Mouse (Mus musculus) heart, postnatal 36 days (tissue): ENCODE measurements at regions not wholly inside any gene's neighbourhood (a gene's known extent, or its start where the extent isn't known, plus 50 kb on each side); places are given as distances from the start of the nearest gene placed in this dataset.
"Not testable (repeated sequence)": the region's sequence is repeated elsewhere in the genome, so short reads cannot be mapped to it uniquely, and the experiment has no call there.

Experiments used
- DNase-seq, 2 experiments: peaks; one replicate each; pipeline ENCODE4 v3.0.0; 2021 to 2022
- intact Hi-C: fragments of 180-260 bp; cut with DNase I; formaldehyde crosslinking; loops from one replicate; pipeline ENCODE4 v1.15.1; 2025

- no peak for DNase-seq
- intact Hi-C loops, result no loop called here
These were observed 201.6 kb upstream of the 4930452B06Rik start for GRCm38 (mm10) chr14:8867641-8868040.

GRCm38 (mm10) chr14:8851572-8851971, 185.5 kb upstream of the 4930452B06Rik start:
- no peak for DNase-seq
- intact Hi-C loops, result no loop called here

- intact Hi-C loops, result no loop called here
- no peak for DNase-seq
These were observed 184.2 kb upstream of the 4930452B06Rik start for GRCm38 (mm10) chr14:8850208-8850607.

- DNase-seq, result no peak
- intact Hi-C loops, result no loop called here
These were observed 167.5 kb upstream of the 4930452B06Rik start for GRCm38 (mm10) chr14:8833516-8833915.

- intact Hi-C loops, result not testable (repeated sequence)
- peak; percentile 8 to 31 for DNase-seq
These were observed 134.2 kb upstream of the 4930452B06Rik start for GRCm38 (mm10) chr14:8800217-8800616.

- no peak for DNase-seq
- intact Hi-C loops, result loop anchor here (10.0 kb wide), 1 partner anchor 175 kb away; no protein-coding TSS in a partner anchor
These were observed 123.3 kb upstream of the 4930452B06Rik start for GRCm38 (mm10) chr14:8789348-8789747.

- intact Hi-C loops, result no loop called here
- no peak for DNase-seq
These were observed 94.5 kb upstream of the 4930452B06Rik start for GRCm38 (mm10) chr14:8760541-8760940.

GRCm38 (mm10) chr14:8736831-8737230, 70.8 kb upstream of the 4930452B06Rik start:
- no peak for DNase-seq
- intact Hi-C loops, result no loop called here

- intact Hi-C loops, result no loop called here
- no peak for DNase-seq
These were observed 67.2 kb upstream of the 4930452B06Rik start for GRCm38 (mm10) chr14:8733261-8733660.

- intact Hi-C loops, result no loop called here
These were observed 61.3 kb upstream of the 4930452B06Rik start for GRCm38 (mm10) chr14:8727364-8727763.

More at GRCm38 (mm10) chr14:8727364-8727763, 61.3 kb upstream of the 4930452B06Rik start:
- no peak for DNase-seq
